Mouse (Mus musculus) kidney, adult 2 months (tissue): Measurements from ENCODE around the gene Mettl2.

ENCODE experiments used
- CTCF ChIP-seq: fragments of 200-500 bp; conservative IDR thresholded peaks from 2 replicates; pipeline ENCODE4 v1.5.1; 2011; ENCODE audit warnings: low read depth, mild to moderate bottlenecking, control low read depth, low read length, moderate library complexity, mixed read lengths; ENCODE audit not compliant: insufficient read depth, insufficient read length
- POLR2A ChIP-seq: fragments of 200-500 bp; IDR thresholded peaks from one replicate; pipeline ENCODE4 v1.6.1; 2011; ENCODE audit warnings: low read depth, low read length, control low read depth

DNA sequence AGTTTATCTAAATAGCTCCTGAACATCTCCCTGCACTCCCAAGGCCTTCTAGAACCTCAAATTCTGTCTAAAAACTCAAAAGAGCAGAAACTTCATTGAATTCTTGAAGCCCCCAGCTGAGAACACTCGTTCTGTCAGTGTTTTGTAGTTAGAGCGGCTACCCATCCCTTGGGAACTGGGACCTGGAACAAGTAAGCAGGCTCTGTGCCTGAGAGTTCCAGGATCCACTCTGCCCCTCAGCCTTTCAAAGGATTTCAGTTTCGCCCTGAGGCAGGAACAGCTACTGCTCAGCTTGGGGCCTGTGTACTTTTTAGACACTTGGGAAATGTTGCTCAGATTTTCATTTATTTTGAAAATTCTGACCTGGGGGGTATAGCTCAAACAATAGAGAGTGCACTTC, 20.4 kb downstream of the Mettl2 start, which contains the start of gene Gm10842:
- TF ChIP-seq POLR2A (no peak), CTCF (no peak)
